Mouse (Mus musculus): ENCODE measurements at regions not wholly inside any gene's neighbourhood (a gene's known extent, or its start where the extent isn't known, plus 50 kb on each side); places are given as distances from the start of the nearest gene placed in this dataset.

DNA sequence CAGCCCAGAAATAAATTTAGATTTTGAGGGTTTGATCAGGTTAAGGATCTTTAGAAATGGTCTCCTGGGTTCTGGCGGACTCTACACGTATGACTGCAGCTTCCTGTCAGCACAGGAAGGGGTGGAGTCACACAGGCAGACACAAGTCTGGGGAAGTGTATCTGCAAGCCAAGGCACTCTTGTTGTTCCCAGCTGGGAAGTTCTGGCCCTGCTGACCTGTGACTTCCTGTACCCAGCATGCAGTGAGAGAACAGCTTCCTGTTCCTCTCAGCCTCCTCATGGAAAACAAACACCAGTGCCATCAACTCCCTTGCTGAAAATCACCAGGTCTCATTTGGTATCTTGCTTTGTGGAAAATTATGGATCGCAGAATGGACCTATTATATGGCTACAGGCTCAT lies 140.9 kb downstream of the Ets2 start:
- no peak for DNase-seq (ENCODE audit: low read depth)

DNA sequence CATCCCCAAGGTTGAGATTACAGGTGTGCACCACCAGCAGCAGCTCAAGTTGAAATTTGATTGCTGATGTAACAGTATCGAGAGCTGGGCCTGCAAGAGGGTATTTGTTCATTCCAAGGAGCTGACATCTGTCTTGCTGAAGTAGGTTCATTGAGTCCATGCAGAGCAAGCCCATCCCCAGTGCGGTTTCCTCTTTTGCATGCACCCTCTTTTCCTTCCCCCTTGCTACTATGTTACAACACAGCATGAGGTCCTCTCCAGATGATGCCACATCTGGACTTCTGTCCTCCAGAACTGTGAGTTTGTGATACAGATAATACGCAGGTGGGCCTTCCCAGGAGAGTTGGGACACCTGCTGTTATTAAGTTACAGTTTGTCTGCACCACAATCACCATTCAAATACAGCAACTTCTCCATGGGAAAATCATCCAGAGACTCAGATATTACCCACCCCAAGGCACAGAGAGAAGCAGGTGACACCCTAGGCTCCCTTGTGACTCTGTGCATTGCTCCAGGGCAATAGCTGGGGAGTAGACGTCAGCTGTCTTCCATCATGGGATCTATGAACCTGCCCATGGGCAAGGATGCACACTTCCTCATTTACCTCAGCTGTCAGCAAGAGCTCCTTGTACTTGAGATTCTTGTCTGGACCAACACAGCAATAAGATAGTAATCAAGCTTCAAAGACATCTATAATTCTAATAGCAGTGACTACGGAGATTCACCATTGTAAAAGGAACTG lies 137.8 kb downstream of the Ets2 start:
- no peak for DNase-seq (ENCODE audit: low read depth)

DNA sequence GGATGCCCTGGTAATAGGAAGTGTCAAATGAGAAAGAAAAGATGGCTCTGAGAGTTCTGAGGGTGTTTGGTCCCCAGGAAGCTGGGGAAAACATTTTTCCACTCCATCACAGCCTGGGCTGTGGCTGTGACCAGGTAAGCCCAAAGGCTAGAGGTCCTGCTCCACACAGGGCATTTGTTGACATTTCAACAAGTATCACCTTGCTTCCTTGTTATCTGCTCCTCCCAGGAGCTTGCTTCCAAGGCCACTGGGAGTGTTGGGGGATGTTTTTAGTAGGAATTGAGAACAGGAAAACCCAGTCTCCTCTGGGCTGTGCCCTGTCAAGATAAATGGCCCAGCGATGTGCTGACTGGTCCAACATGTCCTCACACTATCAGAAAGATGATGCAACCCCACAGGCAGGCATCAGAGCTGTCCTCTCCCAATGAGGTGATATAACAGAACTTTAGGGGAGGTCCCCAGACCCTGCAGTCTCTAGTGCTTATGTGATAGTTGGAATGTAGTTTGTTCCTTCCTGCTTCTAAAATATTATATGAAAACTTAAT lies 137.1 kb downstream of the Ets2 start:
- no peak for DNase-seq (ENCODE audit: low read depth)

GRCm38 (mm10) chr16:95838478-95838846 lies 136.6 kb downstream of the Ets2 start:
- no peak for DNase-seq (ENCODE audit: low read depth)

DNA sequence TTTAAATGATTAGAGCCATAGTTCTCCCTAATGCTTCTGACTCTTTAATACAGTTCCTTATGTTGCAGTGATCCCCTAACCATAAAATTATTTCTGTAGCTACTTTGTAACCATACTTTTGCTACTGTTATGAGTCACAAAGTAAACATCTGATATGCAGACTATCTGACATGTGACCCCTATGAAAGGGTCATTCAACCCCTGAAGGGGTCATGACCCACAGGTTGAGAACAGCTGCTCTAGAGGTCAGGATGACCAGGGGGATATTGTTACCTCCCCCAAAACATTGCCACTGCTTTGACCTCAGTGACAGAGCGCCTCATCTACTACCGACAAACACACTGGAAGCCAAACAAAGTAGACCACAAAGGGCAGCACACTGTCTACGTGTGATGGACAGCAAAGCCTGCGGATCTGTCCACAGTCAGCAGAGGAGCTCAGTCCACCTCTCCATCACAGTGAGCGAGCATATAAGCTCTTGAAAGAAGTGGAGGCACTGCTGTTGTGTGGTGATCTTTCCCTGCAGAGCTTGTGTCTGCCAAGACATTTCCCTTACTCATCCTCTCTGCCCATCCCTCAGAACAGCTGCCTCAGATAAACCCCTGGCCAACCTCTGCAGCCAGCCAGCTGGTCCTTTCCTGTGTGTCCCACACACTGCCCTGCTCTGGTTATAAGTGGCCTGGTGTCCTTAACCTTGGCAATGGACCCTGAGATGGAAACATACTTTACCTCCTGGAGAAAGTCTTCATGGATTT lies 136.0 kb downstream of the Ets2 start:
- no peak for DNase-seq (ENCODE audit: low read depth)

- no peak for DNase-seq (ENCODE audit: low read depth)
These were observed 134.1 kb downstream of the Ets2 start for GRCm38 (mm10) chr16:95835941-95836340.

DNA sequence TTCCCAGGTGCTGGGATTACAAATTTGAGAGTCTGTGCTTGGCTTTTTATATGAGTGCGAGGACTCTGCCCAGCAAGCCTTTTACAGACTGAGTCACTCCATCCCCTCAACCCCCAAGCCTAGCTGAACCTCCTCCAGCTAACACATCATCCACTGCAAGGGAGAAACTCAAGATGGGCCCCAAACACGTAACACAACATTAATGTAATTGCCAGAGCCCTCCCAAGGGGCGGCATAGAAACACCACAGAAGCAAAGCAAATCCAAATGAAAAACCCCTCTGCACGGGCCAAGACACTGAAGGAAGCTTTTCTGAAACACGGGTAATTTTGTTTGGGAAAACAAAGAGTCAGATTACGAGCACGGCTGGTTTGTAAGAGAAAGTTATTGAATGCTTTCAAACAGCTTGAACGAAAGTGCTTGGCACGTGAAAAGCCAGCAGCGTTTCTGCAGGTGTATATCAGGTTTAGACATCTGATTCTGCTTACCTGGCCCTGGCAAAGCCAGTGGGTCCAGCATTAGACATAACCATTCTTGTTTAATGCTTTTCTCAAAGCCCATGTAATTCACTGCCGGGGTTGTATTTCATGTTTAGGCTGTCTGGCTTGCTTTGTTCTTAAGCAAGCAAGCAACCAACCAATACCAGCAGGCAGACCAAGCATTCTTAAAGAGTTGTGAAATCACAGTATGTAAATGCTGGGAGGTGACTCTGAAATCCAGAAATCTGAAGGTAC lies 132.8 kb downstream of the Ets2 start:
- peak; percentile 63 for DNase-seq (ENCODE audit: low read depth)

GRCm38 (mm10) chr16:95833455-95833854 lies 131.6 kb downstream of the Ets2 start:
- no peak for DNase-seq (ENCODE audit: low read depth)

GRCm38 (mm10) chr16:95832346-95832739 lies 130.5 kb downstream of the Ets2 start:
- DNase-seq (ENCODE audit: low read depth): no peak

GRCm38 (mm10) chr16:95831566-95832345 lies 129.9 kb downstream of the Ets2 start:
- DNase-seq (ENCODE audit: low read depth): no peak

DNA sequence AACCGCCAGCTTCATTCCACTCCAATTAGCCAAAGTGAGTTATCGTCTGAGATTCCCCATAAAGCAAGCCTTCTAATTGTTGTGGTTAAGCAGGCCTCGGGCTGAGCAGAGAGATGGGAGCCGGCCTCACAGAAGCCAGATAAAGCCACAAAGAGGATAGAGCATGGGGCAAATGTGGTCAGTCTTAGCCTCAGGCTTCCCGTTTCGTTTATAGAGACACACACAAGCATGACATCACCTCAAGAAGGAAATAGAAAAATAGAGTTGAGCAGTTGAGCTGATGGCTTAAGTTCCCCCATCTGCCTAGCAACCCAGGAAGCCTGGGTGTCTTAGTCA lies 125.5 kb downstream of the Ets2 start:
- DNase-seq (ENCODE audit: low read depth): peak; percentile 22

- DNase-seq (ENCODE audit: low read depth): no peak
These were observed 125.0 kb downstream of the Ets2 start for GRCm38 (mm10) chr16:95826681-95827401.

DNA sequence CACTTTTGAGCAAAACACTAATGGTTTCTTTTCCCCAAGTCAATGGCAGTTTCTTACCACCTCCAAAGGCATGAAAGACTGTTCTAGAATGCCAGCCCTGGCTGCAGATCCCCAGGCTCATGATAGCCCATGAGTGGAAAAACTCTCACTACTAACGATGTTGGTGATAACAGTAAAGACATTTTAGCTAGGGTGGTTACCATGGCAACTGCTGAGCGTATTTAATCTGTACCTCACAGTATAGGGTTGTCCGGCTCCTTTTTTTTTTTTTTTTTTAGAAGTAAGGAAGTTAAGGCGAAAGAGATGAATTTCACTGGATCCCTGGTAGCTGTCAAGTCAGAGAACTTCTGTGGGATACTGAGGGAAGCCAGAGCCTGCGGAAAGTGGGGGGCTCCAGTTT lies 123.8 kb downstream of the Ets2 start:
- no peak for DNase-seq (ENCODE audit: low read depth)

DNA sequence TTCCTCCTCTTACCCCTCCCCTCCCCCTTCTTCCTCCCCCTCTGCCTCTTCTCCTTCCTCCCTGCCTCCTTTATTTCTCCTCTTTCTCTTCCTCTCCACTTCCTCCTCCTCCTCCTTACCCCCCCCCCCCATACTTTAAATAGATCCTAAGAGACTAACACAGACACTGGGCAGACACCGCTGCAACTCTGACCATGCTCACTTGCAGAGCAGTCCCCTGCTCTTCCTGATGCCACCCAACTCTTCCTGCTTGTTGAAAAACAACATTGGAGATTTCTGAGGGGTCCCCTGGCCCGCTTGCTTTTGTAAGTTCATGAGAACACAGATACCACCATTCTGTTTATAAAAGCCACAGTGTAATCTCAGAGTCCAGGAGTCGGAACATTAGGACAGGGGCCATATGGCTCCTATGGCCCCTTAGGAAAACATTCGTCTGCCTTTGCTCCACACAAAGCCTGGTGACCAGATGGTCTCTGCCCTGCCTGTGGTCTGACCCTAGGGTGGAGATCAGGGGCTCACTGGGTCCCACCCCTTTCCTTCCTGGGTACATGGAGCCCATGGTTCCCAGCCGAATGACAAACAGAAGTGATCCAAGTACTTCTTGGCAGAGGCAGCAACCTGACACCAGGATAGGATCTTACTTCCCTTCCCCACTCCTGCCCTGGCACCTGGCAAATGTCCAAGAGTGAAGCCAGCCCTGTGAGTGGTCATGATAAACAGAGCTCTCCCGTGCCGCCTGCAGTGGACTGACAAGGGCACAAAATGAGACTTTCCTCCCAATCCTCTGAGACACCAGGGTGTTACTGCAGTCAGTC lies 123.1 kb downstream of the Ets2 start:
- no peak for DNase-seq (ENCODE audit: low read depth)

- DNase-seq (ENCODE audit: low read depth): no peak
These were observed 121.9 kb downstream of the Ets2 start for GRCm38 (mm10) chr16:95823803-95824202.

DNA sequence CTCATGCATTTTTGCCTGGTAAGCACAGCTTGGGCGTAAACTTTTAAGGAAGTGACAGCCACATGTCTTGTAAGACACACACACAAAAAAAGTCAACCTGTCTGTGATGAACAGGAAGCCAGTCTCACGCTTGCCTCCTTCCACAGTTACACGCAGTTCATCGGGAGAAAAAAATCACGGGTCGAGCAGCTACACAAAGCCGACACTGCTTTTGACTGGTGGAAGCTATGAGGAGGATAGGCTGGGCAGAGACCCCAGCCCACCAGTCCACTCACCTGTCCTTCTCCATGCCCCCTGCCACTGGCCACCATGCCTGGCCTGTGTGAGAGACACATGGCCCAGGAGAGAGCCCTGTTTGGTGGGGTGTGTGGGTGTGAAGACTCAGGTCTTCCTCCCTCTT lies 119.2 kb downstream of the Ets2 start:
- DNase-seq (ENCODE audit: low read depth): no peak

GRCm38 (mm10) chr16:95820606-95821005 lies 118.7 kb downstream of the Ets2 start:
- no peak for DNase-seq (ENCODE audit: low read depth)

GRCm38 (mm10) chr16:95820013-95820412 lies 118.1 kb downstream of the Ets2 start:
- DNase-seq (ENCODE audit: low read depth): no peak

GRCm38 (mm10) chr16:95815966-95816365 lies 114.1 kb downstream of the Ets2 start:
- no peak for DNase-seq (ENCODE audit: low read depth)

DNA sequence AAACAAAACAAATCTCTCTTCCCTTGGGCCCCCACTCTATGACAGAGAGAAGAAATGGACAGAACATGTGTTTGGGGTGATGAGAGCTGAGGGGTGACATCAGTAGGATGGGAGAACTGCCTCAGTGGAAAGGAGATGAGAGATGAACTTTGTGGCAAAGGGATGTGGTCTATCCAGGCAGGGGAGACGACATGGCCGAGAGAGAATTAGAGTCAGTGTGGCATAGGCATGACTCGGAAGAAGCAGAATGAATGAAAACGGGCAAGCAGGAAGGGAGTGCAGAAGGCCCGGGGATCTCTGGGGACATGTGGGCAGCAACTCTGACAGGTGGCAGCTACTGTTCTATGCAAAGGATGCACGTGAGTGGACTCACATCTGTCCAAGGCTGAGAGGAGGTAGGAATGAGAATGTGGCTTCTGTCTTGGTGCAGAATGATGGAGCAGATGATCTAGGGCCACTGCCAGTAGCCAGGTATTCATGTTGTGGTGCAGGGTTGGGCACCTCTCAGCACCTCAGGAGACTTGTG lies 113.4 kb downstream of the Ets2 start:
- no peak for DNase-seq (ENCODE audit: low read depth)
